Mouse (Mus musculus) left cerebral cortex, postnatal 25 days (tissue): ENCODE measurements around the gene Nkapd1. TPM values are rescaled to one million over a fixed set of nuclear protein-coding genes. Genes with fewer than 3 reads are reported as not detected.
A peak's percentile ranks its signal among the peaks of the same experiment; 100 is the strongest.

Experiments used
- DNase-seq, 2 experiments: peaks; one replicate each; pipeline ENCODE4 v3.0.0; 2022; ENCODE audit warnings: low spot score in 2 of 2, mixed read lengths in 1 of 2
- intact Hi-C: fragments of 180-260 bp; cut with DNase I; formaldehyde crosslinking; loops from one replicate; pipeline ENCODE4 v1.15.1; 2025
- total RNA-seq, 2 experiments: library from RNA; stranded (reverse); gene quantifications; 2 replicates each; pipeline ENCODE4 v1.2.3; 2021

Nkapd1 gene
- total RNA-seq, 2 experiments from 2014 or later, result 22.5 to 26.5 TPM

DNA sequence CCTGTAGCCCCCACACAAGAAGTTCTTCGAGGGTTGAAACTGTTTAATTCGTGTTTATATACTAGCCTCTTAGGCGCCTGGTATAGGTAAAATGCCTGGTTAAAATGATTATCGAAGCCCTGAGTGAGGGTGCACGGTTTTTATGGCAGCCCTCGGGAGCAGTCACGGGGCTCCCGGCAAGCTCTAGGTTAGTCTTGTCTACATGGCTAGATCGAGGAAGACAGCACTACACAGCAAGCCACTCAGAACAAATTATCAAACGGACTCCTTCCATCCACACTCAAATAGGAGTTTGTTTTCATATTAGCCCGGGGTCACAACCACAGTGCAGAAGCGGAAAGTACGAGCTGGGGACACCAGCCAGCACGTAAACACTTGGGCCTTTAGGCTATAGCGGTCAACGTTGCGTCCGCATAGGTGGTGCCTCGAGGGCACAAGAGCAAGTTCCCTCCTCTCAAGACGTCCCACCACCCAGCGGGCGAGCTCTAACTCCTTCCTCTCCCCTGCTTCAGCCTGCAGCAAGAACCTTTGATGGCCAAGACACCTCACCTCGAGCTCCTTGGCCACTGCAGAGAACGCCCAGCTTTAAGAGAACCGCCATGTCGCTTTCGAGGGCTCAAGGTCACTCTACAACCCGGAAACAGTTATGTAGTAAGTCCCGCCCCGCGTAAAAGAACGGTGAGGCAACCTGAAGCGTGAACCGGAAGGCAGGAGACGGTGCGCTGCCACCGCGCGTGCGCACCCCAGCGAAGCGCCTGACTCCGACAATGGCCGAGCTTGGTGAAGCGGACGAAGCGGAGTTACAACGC lies 13.9 kb downstream of the Nkapd1 start, which contains the start of the genes Sdhd and Timm8b:
Gene Sdhd (minus strand): TSS at position 624 of the 809 bp plus-strand sequence.
Gene Timm8b (plus strand): TSS at position 722 of the 809 bp plus-strand sequence.
- intact Hi-C loops, result no loop called here
- peak; percentile 94 to 98 for DNase-seq

DNA sequence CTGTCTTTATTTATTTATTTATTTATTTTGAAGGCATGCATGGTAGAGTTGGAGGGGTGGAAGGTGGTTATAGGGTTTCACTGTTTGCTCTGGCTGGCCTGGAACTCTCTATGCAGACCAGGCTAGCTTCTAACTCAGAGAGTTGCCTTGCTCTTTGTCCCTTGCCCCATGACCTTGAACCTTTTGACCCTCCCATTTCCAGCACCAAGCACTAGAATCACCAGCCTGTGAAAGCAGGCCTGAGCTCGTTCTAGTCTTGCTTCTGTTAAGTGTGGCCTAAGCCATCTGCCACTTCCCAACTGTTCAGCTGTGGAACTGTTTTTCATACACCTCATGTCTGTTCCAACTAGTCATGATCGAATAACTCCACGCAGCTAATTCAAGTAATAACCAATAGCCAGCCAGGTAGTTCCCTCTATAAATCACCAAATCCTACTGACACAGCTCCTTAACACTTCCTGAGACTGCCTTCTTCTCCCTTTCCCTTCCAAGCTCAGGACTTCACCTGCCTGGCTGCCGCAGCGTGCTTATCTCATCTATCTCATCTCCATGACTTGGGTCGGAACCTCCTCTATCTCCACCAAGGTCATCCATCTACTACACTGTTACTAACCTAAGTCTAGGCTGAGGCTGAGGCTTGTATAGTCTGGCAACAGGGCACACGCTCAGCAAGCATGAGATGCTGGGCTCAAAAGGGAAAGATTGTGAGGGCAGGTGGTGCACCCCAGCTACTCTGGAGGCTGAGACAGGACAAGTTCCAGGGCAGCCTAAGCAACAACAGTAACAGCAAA lies 15.0 kb downstream of the Nkapd1 start:
- intact Hi-C loops, result no loop called here
- DNase-seq, result no peak

DNA sequence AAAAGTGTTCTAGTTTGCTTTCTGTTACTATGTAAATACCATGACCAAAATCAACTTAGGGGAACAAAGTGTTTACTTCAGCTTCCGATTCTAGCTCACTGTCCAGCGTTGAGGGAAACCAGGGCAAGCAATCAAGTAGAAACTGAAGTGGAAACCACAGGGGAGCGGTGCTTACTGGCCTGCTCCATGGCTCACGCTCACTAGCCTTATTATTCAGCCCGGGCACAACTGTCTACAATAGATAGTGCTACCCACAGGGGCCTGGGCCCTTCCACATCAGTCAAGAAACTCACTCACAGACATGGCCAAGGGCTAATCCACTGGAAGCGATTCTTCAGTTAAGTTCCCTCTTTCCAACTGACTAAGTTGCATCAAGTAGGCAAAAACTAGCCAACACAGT lies 15.7 kb downstream of the Nkapd1 start:
- DNase-seq, result no peak
- intact Hi-C loops, result no loop called here

DNA sequence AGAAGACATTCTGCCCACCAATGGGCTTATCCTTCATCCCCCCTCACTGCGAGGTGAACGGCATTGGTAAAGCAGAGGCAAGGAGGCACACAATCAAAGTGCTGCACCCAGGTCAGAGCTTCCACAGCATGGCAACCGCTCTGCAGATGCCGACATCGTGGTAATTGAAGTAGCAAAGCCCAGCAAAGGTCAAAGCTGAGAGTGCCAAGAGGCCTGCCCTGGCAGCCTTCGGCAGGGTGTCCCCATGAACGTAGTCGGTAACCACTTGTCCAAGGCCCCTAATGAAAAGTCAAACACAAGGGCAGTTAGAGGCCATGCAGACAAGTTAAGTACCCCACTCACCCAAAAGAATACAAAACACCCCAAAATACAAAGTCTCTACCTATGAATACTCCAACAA lies 20.3 kb downstream of the Nkapd1 start:
- DNase-seq, result no peak
- intact Hi-C loops, result no loop called here

DNA sequence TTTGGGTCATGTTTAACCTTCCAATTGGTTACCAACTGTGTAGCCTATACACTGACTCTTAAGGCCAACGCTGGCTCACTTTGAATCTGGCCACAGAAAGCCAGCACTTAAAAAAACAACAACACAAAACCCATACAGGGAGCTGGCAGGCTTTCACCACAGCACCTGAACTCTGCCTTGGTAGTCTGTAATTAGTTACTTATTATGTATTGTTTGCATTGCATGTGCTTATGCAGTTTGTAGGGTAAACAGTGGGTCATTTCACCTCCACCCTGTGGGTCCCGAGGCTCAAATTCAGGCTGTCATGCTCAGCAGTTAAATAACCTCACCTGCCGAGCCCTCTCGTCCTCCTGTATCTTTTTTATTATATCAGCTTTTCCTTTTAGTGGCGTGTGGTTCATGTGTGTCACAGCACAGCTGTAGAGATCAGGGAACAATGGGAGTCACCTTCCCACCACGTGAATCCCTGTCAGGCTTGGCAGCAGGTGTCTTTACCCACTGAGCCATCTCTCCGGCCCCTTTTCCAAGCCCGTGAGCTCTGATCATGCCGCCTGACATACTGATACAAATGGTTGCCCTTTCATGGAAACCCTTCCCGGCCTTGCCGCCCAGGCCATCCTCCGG lies 22.4 kb downstream of the Nkapd1 start:
- no peak for DNase-seq
- intact Hi-C loops, result loop anchor here (5.0 kb wide), 1 partner anchor 153 kb away; no protein-coding TSS in a partner anchor

DNA sequence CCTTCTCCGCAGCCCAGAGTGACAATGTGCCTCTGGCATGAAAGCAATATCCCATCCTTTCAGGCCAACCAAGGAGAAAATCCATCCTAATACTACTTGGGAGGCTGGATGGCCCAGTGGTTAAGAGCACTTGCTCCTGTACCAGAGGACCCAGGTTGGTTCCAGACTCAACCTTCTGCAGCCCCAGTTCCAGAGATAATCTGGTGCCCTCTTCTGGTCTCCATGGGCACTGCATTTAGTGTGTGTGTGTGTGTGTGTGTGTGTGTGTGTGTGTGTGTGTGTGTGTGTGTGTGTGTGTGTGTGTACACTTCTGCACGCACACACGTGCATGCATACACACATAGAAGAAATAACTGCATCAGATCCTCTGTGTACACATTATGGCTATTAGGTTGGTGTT lies 23.7 kb downstream of the Nkapd1 start:
- intact Hi-C loops, result loop anchor here (5.0 kb wide), 1 partner anchor 151 kb away; no protein-coding TSS in a partner anchor
- no peak for DNase-seq

DNA sequence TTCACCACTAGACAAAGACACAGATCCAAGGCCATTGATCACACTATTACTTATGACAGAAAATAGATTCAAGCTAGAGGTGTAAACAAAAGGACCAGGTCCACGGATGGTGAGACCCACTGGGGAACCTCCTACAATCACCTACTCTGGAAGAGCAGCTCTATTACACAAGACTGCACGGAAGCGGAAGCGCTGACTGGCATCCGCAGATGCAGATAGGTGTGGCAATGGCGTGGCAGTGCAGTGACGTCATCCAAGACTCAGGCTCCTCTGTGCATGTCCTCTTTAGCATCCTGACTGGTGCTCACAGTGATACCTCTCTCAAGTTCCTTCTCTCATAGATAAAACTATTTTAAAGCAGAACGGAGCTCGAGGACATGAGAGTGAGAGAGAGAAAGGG lies 24.3 kb downstream of the Nkapd1 start:
- DNase-seq, result no peak
- intact Hi-C loops, result loop anchor here (5.0 kb wide), 1 partner anchor 151 kb away; no protein-coding TSS in a partner anchor

DNA sequence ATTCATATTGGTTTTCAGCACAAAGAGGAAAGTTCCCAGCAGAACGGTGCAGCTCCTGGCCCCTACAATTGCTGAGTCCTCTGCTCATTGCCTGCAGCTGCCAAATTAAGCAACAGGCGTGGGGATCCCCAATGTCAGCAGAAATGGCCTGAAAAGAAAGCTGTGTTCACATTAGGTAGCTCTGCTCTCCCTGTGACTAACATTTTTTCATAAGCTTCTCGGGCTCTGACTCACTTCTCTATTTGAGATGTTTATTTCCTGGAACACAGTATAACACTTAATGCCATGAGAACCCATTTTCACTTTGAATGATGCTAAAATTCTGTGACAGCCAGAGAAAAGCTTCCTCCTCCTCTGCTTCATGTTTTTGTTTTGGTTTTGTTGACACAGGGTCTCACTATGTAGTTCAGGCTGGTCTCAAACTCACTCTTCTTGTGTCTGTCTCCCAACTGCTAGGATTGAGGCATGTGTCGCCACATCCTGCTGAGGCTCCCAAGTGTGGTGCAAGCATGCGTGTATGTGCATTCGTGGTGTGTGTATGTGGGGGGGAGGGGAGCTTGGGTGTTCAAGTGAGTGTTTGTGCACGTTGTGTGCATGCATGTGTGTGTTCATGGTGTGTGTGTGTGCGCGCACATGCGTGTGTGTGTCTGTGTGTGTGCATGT lies 26.3 kb downstream of the Nkapd1 start:
- intact Hi-C loops, result loop anchor here (5.0 kb wide), 1 partner anchor 149 kb away; no protein-coding TSS in a partner anchor
- no peak for DNase-seq

DNA sequence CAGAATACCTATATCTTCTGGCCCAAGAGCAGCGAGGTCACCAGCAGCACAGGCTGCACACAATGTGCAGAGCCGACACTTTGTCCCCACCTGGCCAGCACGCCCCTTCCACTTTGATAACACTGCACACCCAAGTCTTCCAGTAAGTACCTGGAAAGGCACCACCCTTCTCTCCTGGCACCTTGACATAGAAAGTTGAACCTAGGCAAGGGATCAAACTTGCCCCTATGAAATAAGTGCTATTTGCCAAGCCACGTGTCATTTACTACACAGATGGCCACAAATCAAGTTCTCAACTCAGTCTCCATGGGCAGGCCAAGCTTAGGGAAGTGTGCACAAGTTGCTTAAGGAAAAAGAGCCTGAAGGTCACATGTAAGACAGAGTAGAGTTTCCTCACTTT lies 30.3 kb downstream of the Nkapd1 start:
- intact Hi-C loops, result no loop called here
- DNase-seq, result no peak

DNA sequence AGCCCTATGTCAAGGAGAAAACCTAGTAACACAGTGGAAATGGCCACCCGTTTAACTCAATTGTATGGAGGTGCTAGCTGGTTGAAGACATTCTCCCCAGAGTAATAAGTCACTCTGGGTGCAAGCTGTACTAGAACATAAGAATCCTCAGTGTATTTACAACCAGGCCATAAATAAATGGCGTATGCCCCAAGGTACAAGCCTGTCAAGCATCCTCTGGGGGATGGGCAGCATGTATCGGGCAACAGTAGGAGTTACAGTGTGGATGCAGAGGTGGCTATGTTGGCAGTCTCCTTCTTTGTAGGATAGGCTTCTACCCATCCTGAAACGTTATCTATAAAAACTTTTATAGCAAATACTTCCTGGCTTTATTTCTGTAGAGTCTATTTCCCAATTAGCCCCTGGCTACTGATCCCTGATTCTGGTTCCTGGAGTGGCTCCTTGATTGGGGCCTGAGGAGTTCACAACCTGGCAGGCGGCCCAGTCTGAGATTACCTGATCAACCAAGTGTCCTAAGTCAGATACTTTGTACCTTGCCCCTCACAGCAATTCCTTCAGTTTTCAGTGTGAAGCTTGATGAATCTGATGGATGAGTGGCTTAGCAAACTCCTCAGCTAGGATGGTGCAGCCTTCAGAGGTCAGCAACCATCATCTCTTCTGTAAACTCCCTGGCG lies 32.0 kb downstream of the Nkapd1 start:
- intact Hi-C loops, result no loop called here
- DNase-seq, result no peak

DNA sequence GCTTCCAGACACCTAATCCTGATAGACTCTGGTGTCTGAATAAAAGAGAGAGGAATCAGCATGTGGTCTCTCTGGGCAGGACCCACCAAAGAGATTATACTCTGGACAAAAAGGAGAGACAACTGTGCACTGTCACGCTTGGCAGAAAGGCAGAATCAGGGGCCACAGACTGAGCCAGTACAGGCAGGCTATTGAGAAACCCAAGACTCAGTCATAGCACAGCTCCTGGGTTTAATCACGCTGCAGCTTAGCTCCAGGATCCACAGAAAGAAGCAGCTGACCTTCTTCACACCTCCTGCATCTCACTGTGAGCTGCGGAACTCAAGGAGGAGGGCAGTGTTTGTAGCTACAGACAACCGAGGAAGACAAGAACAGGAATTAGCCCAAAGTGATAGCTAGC lies 36.9 kb downstream of the Nkapd1 start:
- intact Hi-C loops, result no loop called here

DNA sequence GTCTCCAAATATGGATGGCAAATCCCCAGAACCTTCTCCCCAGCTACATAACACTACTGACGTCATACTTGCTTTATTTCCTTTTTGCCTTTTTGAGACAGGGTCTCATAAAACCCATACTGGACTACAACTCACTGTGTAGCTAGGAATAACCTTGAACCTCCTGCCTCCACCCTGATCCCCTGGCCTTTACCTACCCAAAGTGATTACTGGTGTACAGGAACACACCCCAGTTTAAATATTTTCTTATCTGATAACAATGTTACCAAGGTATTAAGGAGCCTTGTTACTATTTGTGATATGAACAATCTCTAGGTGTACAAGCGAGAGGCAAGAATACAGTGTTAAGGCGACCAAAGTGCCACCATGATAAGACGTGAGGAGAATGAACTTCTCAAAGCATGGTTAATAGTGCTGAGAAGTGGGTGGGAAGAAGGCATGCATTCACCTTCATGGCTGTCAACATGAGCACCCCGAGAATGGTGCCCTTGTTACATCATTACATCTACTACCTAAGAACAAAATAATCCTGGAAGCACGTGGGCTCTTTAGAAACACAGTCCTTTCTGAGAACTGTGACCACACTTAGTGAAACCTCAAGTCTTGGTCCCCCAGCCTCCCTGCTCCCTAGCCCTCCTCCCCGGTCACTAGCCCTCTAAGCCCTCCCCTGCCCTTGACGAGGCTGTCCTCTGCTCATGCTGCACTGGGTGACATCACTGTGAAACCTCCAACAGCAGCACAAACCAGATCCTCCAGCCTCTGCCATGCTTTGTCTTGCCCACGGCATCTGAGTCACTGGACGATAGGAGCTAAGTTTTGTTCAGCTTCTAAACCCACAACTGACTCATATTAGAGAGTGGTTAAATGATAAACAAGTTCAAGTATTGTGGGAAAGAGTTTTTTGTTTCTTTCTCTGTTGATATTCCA lies 47.4 kb downstream of the Nkapd1 start:
- DNase-seq, result no peak
- intact Hi-C loops, result no loop called here

More for the DNA sequence above, 36.9 kb downstream of the Nkapd1 start:
- no peak for DNase-seq

DNA sequence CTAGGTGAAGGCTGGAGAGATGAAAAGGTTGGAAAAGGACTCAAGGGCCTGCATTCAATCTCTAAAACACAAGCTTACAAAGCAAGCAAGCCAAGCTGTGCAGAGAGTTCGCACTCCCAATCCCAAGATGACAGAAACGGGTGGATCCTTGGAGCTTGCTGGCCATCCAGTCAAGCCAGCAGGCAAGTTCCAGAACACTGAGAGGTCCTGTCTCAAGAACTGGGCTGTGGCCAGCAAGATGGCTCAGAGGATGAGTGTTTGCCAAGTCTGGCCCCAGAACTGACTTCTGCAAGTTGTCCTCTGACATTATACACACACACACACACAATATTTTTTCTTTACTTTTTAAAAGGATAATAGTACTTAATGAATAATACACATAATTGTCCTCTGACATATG lies 49.4 kb downstream of the Nkapd1 start:
- intact Hi-C loops, result no loop called here
- DNase-seq, result no peak

DNA sequence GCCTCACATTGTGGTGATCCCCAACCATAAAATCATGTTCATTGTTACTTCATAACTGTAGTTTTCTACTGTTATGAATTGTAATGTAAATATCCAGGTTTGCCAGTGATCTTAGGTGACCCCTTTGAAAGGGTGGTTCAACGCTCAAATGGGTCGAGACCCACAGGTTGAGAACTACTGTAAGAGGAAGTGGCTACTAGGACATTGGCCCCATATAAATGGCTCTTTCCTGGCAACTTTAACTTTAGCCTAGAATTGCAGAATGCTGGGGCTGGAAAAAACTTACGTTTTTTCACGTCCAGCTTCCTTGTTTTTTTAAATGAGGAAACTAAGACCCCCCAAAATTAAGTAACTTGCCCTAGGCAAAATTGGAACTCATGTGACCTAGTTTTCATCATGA lies 49.9 kb downstream of the Nkapd1 start:
- intact Hi-C loops, result no loop called here
- no peak for DNase-seq

DNA sequence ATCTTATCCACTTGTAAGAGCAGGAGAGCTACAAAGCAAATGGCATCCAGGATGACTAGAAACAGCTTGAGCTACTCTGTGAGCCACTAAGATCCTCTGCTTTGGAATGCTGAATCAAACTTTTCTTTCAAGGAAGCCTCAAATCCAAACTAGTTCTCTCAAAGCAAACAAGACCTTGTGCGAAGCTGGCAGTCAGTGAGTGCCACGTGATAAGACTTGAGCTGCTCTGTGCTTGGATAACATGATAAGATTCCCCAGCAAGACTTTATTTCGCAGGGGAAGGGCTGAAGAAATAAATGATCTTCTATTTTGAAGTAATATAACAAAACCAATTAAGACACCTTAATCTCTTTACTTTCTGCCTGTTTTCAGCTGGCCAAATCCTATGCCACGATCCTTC lies 51.3 kb downstream of the Nkapd1 start:
- no peak for DNase-seq
- intact Hi-C loops, result no loop called here

DNA sequence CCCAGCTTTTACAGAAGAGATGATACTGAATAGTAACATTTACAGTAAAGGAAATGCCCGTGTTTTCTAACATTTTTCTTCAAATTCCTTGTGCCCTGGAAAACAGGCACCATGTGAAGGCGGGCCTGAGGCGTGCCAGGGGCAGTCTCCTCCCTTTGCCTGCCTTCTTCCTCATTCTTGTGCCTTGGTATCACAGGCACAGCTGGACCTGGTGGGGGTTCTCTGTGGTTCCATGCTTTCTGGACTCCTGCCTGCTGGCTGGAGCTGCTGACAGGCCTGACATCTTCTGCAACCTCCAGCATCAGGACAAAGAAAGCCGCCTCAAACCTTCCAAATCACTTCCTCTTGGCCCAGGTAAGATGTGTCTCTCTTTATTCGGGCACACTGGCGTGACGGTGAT lies 52.1 kb downstream of the Nkapd1 start:
- DNase-seq, result no peak
- intact Hi-C loops, result no loop called here

DNA sequence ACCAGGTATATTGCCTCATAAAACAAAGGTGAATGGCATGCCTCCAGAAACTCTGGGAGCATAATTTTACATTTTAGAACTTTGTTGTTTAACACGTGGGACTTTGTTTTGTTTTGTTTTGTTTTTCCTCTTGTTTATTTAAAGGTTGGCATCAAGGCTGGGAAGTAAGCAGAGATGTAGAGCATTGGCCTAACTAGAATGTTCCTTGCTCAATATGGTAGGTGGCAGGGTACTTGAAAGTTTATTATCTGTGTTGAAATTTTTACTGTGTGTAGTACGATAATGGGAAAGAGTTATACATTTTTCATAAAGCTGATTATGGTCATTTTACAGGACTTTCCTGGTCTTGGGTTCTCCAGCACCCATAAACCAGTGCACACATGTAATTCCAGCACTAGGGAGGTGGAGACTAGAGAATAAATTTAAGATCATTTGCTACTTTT lies 55.3 kb downstream of the Nkapd1 start:
- DNase-seq, result no peak
- intact Hi-C loops, result no loop called here
